Mouse (Mus musculus) adrenal gland, postnatal 0 days (tissue): ENCODE data around the gene Gm21312. TPM values are rescaled to one million over a fixed set of nuclear protein-coding genes. Genes with fewer than 3 reads are reported as not detected.

Experiments used
- polyA plus RNA-seq: library from polyadenylated mRNA; unstranded; fragments of >200 nt; fragmentation: Nextera tagmentation; extraction: Ambion mirVana; gene quantifications from 2 replicates; pipeline ENCODE4 v1.2.1, GENCODE M21; 2015

The Gm21312 gene
- polyA plus RNA-seq: not detected in 2 replicates

GRCm38 (mm10) chr10:104176724-104177123 is at the start of gene Gm21312:
Gm21312 (plus strand) TSS chr10:104177024.

DNA sequence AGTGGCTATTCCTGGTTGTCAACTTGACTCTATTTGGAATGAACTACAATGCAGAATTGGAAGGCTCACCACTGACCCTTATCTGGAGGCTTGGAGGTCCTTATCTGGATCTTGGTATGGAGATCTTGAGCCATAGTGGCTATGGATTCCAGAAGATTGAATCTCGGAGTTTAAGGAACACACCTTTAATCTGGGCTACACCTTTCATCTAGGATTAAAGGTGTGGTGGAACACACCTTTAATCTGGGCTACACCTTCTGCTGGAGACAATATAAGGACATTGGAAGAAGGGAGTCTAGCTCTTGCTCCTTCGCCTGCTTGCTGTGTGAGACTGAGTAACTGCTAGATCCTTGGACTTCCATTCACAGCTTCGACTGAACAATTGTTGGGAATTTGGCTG is 34.1 kb upstream of the Gm21312 start, which contains the start of gene Gm21293:
Gm21293 (plus strand) TSS at position 301 of the 400 bp plus-strand sequence.

GRCm38 (mm10) chr10:104151197-104151596 is 25.6 kb upstream of the Gm21312 start, which contains the start of gene Gm6763:
Gm6763 (plus strand) TSS chr10:104151497.

DNA sequence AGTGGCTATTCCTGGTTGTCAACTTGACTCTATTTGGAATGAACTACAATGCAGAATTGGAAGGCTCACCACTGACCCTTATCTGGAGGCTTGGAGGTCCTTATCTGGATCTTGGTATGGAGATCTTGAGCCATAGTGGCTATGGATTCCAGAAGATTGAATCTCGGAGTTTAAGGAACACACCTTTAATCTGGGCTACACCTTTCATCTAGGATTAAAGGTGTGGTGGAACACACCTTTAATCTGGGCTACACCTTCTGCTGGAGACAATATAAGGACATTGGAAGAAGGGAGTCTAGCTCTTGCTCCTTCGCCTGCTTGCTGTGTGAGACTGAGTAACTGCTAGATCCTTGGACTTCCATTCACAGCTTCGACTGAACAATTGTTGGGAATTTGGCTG is 17.1 kb upstream of the Gm21312 start, which contains the start of gene Gm8764:
Gm8764 (plus strand) TSS at position 301 of the 400 bp plus-strand sequence.

DNA sequence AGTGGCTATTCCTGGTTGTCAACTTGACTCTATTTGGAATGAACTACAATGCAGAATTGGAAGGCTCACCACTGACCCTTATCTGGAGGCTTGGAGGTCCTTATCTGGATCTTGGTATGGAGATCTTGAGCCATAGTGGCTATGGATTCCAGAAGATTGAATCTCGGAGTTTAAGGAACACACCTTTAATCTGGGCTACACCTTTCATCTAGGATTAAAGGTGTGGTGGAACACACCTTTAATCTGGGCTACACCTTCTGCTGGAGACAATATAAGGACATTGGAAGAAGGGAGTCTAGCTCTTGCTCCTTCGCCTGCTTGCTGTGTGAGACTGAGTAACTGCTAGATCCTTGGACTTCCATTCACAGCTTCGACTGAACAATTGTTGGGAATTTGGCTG is 8.6 kb upstream of the Gm21312 start, which contains the start of gene Gm21304:
Gm21304 (plus strand) TSS at position 301 of the 400 bp plus-strand sequence.

DNA sequence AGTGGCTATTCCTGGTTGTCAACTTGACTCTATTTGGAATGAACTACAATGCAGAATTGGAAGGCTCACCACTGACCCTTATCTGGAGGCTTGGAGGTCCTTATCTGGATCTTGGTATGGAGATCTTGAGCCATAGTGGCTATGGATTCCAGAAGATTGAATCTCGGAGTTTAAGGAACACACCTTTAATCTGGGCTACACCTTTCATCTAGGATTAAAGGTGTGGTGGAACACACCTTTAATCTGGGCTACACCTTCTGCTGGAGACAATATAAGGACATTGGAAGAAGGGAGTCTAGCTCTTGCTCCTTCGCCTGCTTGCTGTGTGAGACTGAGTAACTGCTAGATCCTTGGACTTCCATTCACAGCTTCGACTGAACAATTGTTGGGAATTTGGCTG is 8.4 kb downstream of the Gm21312 start, which contains the start of gene Gm20765:
Gm20765 (plus strand) TSS at position 301 of the 400 bp plus-strand sequence.

DNA sequence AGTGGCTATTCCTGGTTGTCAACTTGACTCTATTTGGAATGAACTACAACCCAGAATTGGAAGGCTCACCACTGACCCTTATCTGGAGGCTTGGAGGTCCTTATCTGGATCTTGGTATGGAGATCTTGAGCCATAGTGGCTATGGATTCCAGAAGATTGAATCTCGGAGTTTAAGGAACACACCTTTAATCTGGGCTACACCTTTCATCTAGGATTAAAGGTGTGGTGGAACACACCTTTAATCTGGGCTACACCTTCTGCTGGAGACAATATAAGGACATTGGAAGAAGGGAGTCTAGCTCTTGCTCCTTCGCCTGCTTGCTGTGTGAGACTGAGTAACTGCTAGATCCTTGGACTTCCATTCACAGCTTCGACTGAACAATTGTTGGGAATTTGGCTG is 16.9 kb downstream of the Gm21312 start, which contains the start of gene Gm4340:
Gm4340 (plus strand) TSS at position 301 of the 400 bp plus-strand sequence.

Other genes starting within 250 kb of the Gm21312 start
- gene Gm21293, start 34.0 kb upstream of the Gm21312 start, polyA plus RNA-seq: not detected in 2 replicates
- gene Gm6763, start 25.5 kb upstream of the Gm21312 start, polyA plus RNA-seq: not detected in 2 replicates
- gene Gm8764, start 17.0 kb upstream of the Gm21312 start, polyA plus RNA-seq: not detected in 2 replicates
- gene Gm21304, start 8.5 kb upstream of the Gm21312 start, polyA plus RNA-seq: not detected in 2 replicates
- not detected in 2 replicates for gene Gm20765, start 8.5 kb downstream of the Gm21312 start, polyA plus RNA-seq
- not detected in 2 replicates for gene Gm4340, start 17.0 kb downstream of the Gm21312 start, polyA plus RNA-seq